Mouse (Mus musculus) liver, postnatal 0 days (tissue): ENCODE data around the gene Gpd2.

Source experiments
- CTCF ChIP-seq: sonication (generic); IDR thresholded peaks from 2 replicates; pipeline ENCODE4 v1.5.1; 2016; ENCODE audit warnings: antibody characterized with exemption, low read depth
- EP300 ChIP-seq: IDR thresholded peaks from 2 replicates; pipeline ENCODE4 v1.6.1; 2016; ENCODE audit warnings: antibody characterized with exemption, low read depth, mild to moderate bottlenecking

- TF ChIP-seq CTCF (no peak), EP300 (no peak)
Measured at GRCm38 (mm10) chr2:57387816-57388215, 150.4 kb downstream of the Gpd2 start.
